Mouse (Mus musculus) heart, adult 2 months (tissue): ENCODE measurements around the gene Jsrp1. TPM values are rescaled to one million over a fixed set of nuclear protein-coding genes. Genes with fewer than 3 reads are reported as not detected.

ENCODE experiments used
- DNase-seq, 2 experiments: peaks; one replicate each; pipeline ENCODE4 v3.0.0; 2021
- H3K27ac ChIP-seq: fragments of 200-600 bp; 2 replicates; pipeline ENCODE4 v1.8.1; 2022
- H3K27me3 ChIP-seq: fragments of 200-500 bp; 2 replicates; pipeline ENCODE4 v1.6.1; 2012; ENCODE audit warnings: mild to moderate bottlenecking, low read length, inconsistent platforms, mixed read lengths; ENCODE audit not compliant: control insufficient read depth, insufficient read depth
- H3K36me3 ChIP-seq: fragments of 200-500 bp; 2 replicates; pipeline ENCODE4 v1.6.1; 2012; ENCODE audit warnings: low read length, inconsistent platforms; ENCODE audit not compliant: control insufficient read depth, insufficient read depth
- H3K4me1 ChIP-seq: fragments of 200-500 bp; 2 replicates; pipeline ENCODE4 v1.6.1; 2011; ENCODE audit warnings: low read length; ENCODE audit not compliant: control insufficient read depth, insufficient read depth
- H3K4me3 ChIP-seq: fragments of 200-600 bp; 2 replicates; pipeline ENCODE4 v1.8.1; 2022
- H3K79me2 ChIP-seq: fragments of 200-500 bp; replicated peaks from 2 replicates; pipeline ENCODE4 v1.6.1; 2012; ENCODE audit warnings: mild to moderate bottlenecking, inconsistent platforms, low read length, moderate library complexity, mixed read lengths; ENCODE audit not compliant: control insufficient read depth, insufficient read depth
- H3K9ac ChIP-seq: fragments of 200-500 bp; 2 replicates; pipeline ENCODE4 v1.6.1; 2012; ENCODE audit warnings: low read depth, mild to moderate bottlenecking, control low read depth, inconsistent platforms, low read length, mixed read lengths
- CTCF ChIP-seq: fragments of 200-600 bp; IDR thresholded peaks from 2 replicates; pipeline ENCODE4 v1.8.1; 2022; ENCODE audit warnings: antibody characterized with exemption, mild to moderate bottlenecking, moderate library complexity
- EP300 ChIP-seq: fragments of 200-500 bp; IDR thresholded peaks from 2 replicates; pipeline ENCODE4 v1.6.1; 2011; ENCODE audit warnings: low read depth, low read length, control low read depth; ENCODE audit not compliant: insufficient read depth
- POLR2A ChIP-seq: fragments of 200-500 bp; IDR thresholded peaks from 2 replicates; pipeline ENCODE4 v1.6.1; 2011; ENCODE audit warnings: mild to moderate bottlenecking, low read depth, low read length, control low read depth; ENCODE audit not compliant: insufficient read depth
- WGBS: fragments of 180-500 bp; shearing (Covaris S2); methylation state at CpG from one replicate; pipeline ENCODE4 v1.1.7; 2018; 5-methylcytosine and 5-hydroxymethylcytosine counted together
- intact Hi-C: fragments of 180-260 bp; cut with DNase I; formaldehyde crosslinking; loops from one replicate; pipeline ENCODE4 v1.15.1; 2025
- polyA plus RNA-seq: library from polyadenylated mRNA; depleted of rRNA; stranded (reverse); fragments of >200 nt; gene quantifications from 2 replicates; pipeline ENCODE4 v1.2.3, GENCODE M21; 2012
- total RNA-seq, 2 experiments: library from RNA; stranded (reverse); gene quantifications; 2 replicates each; pipeline ENCODE4 v1.2.3; 2021

The Jsrp1 gene
- total and polyA plus RNA-seq, 3 experiments = 0.21 to 1.1 (median 0.25) TPM

DNA sequence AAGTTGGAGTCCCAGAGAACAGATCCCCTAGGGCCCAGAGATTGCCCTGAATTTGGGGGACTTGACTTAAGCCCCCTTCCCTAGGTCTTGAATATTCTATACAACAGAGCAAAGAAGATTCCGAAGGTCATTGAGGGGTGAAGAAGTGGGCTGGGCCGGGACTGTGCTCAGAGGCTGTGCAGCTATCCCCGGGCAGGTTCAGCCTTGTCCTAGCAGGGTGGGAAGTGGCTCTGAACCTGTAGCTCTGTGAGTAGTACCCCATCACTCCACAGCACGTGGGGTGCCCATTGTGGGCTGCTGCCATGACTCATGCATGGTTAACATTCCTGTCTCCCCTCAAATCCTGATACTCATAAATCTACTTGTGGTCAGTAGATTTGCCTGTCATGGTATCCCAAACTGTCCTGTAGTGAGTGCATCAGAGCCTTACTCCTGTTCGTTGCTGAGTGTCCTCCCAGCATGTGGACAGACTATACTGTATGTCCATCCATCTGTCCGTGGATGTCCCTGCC is 36.9 kb downstream of the Jsrp1 start:
- no peak for DNase-seq
- no peaks in the 10 kb centered on the region for H3K79me2 ChIP-seq
- H3K27ac ChIP-seq = no peak overlapping the region
- H3K36me3 ChIP-seq = peaks cover 2% of the 10 kb centered on the region; the same call in 1 of the 2 replicates
- TF ChIP-seq EP300 (no peak), POLR2A (no peak), CTCF (no peak)
- no peaks in the 10 kb centered on the region for H3K27me3 ChIP-seq
- peaks cover 14% of the 10 kb centered on the region for H3K4me1 ChIP-seq
- 71% methylated on average over 6 of the region's 6 CpGs for WGBS
- H3K4me3 ChIP-seq = no peak overlapping the region
- intact Hi-C loops = no loop called here
- H3K9ac ChIP-seq = no peak overlapping the region

DNA sequence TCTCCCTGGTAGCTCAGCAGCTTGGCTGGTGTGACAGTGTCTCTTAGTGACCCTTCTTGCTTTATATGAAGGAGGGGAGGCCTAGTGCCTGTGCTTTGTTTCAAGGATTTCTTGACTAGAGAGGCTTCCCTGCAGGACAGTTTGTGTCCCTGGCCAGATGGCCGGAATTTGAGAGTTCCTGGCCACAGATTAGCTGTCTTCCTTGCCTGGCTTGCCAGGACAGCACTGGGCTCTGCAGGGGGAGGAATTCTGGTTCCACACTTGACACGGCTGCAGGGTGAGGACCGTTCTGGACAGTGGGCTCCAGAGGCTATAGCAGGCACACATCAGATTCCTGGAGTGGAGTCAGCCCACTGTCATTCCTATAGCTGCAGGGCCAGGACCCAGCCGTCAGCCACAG is 37.6 kb downstream of the Jsrp1 start:
- Histone ChIP-seq H3K4me3 (no peak overlapping the region), H3K27me3 (no peaks in the 10 kb centered on the region), H3K79me2 (no peaks in the 10 kb centered on the region), H3K4me1 (peaks cover 14% of the 10 kb centered on the region), H3K9ac (no peak overlapping the region), H3K36me3 (peaks cover 2% of the 10 kb centered on the region; the same call in 1 of the 2 replicates), H3K27ac (peak overlapping the region; percentile 27; the same call in 1 of the 2 replicates)
- 50% methylated on average over 4 of the region's 4 CpGs for WGBS
- TF ChIP-seq EP300 = no peak
- no peak for TF ChIP-seq CTCF
- TF ChIP-seq POLR2A = no peak
- intact Hi-C loops = no loop called here
- DNase-seq = no peak

DNA sequence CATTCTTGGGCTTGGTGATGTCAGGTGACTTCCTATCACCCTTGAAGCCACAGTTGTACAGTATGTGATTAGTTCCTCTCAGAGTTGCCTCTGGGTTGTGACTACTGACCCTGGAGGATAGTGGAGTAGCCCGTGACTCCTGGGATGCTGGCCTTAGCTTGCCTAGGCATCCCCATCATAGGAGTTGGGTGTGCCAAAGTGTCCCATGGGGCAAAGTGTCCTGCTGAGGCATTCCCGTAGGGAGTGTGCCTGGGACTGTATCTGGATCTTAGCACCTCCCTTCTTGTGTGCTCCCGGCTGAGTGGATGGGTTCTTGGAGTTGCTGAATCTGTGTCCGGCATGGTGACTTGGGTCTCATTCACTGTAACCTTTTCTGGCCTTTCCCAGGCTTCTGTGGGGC is 38.3 kb downstream of the Jsrp1 start:
- H3K27me3 ChIP-seq = no peaks in the 10 kb centered on the region
- H3K36me3 ChIP-seq = peaks cover 2% of the 10 kb centered on the region; the same call in 1 of the 2 replicates
- no peak overlapping the region for H3K9ac ChIP-seq
- H3K4me3 ChIP-seq = no peak overlapping the region
- TF ChIP-seq EP300 (no peak), CTCF (no peak; the same call in 1 of the 2 replicates), POLR2A (no peak)
- DNase-seq = no peak
- no peaks in the 10 kb centered on the region for H3K79me2 ChIP-seq
- H3K4me1 ChIP-seq = peaks cover 14% of the 10 kb centered on the region
- intact Hi-C loops = loop anchor here (1.0 kb wide), 2 partner anchors 24 to 28 kb away; no protein-coding TSS in a partner anchor
- H3K27ac ChIP-seq = peak overlapping the region; percentile 62
- WGBS = 52% methylated on average over 4 of the region's 4 CpGs

DNA sequence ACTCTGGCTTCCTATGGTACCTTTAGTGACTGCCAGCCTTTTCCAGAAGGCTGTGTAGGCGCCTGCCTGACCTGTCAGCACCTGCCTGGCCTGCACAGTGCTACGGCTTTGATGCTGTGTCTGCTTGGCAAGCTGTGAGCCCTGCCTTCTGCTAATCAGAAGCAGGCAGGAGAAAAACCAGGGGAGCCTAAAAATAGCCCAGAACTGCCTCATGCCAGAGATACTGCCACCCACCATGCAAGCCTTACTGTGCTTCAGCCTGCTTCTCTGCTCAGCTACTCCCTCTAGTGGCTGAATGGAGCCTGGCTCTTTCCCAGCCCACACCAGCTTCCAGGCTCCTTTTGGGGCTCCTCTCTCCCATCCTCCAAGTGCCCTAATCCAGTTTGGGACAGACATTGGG is 38.7 kb downstream of the Jsrp1 start:
- H3K27me3 ChIP-seq = no peaks in the 10 kb centered on the region
- no peaks in the 10 kb centered on the region for H3K79me2 ChIP-seq
- no peak overlapping the region for H3K4me3 ChIP-seq
- peaks cover 14% of the 10 kb centered on the region for H3K4me1 ChIP-seq
- H3K27ac ChIP-seq = peak overlapping the region; percentile 72
- 28% methylated on average over 2 of the region's 2 CpGs for WGBS
- intact Hi-C loops = loop anchor here (1.0 kb wide), 2 partner anchors 23 to 27 kb away; no protein-coding TSS in a partner anchor
- peaks cover 2% of the 10 kb centered on the region; the same call in 1 of the 2 replicates for H3K36me3 ChIP-seq
- TF ChIP-seq CTCF (no peak; the same call in none of the 2 replicates), EP300 (peak; percentile 97), POLR2A (peak; percentile 52; the same call in 1 of the 2 replicates)
- H3K9ac ChIP-seq = no peak overlapping the region
- DNase-seq = peak; percentile 83 to 85

DNA sequence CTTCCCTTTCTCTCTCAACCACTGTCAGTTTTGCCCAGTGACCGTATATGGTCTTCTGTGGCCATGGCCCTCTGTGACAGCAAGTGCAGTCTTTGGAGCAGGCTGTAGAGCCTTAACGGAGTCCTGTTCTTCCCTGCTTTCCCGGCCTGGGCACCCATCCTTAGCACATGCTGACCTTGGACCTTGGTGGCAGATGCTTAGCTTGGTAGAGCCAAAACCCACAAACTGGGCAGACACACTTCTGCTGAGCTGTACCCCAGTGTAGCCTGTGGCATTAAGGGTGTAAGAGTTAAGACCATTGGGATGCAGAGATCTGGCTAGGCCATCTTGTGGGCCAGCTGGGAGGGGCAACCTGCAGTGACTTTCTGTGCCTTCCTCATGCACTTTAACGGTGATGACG is 39.5 kb downstream of the Jsrp1 start:
- Histone ChIP-seq H3K4me1 (peaks cover 14% of the 10 kb centered on the region), H3K9ac (no peak overlapping the region)
- WGBS = 54% methylated on average over 5 of the region's 5 CpGs

DNA sequence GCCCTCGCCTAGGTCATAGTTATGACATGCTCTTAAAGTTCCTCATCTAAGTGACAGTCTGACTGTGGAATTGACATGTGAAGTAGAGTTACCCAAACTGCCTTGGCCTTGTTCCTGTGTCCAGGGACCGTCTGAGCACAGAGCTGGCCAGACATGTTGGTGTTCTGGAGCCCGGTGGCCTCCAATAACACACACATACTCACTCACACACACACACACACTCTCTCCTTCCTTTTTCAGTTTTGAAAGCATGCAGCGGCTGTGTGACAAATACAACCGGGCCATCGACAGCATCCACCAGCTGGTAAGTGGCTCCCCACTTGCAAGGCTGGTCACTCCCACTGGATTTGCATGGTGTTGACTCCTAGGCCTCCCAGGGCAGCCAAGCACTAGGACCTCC is 44.9 kb downstream of the Jsrp1 start:
- Histone ChIP-seq H3K9ac (no peak overlapping the region), H3K27ac (no peak overlapping the region), H3K27me3 (no peaks in the 10 kb centered on the region), H3K4me3 (no peak overlapping the region), H3K36me3 (no peaks in the 10 kb centered on the region), H3K4me1 (peaks cover 2% of the 10 kb centered on the region; the same call in 1 of the 2 replicates), H3K79me2 (no peaks in the 10 kb centered on the region)
- no peak for DNase-seq
- 65% methylated on average over 6 of the region's 6 CpGs for WGBS
- TF ChIP-seq POLR2A (no peak), CTCF (no peak), EP300 (no peak)
- intact Hi-C loops = no loop called here

More for the DNA sequence above, 39.5 kb downstream of the Jsrp1 start:
- Histone ChIP-seq H3K27me3 (no peaks in the 10 kb centered on the region), H3K4me3 (no peak overlapping the region), H3K36me3 (peaks cover 2% of the 10 kb centered on the region; the same call in 1 of the 2 replicates), H3K27ac (peak overlapping the region; percentile 72), H3K79me2 (no peaks in the 10 kb centered on the region)
- intact Hi-C loops = loop anchor here (1.0 kb wide), 2 partner anchors 23 to 27 kb away; no protein-coding TSS in a partner anchor
- TF ChIP-seq CTCF (no peak), EP300 (no peak), POLR2A (no peak)
- DNase-seq = no peak
